Mouse (Mus musculus) intestine, embryonic 14.5 days (tissue): ENCODE measurements around the gene E2f6. TPM values are rescaled to one million over a fixed set of nuclear protein-coding genes. Genes with fewer than 3 reads are reported as not detected.
A peak's percentile ranks its signal among the peaks of the same experiment; 100 is the strongest.

Source experiments
- ATAC-seq: fragments of 200-750 bp; cut with Nextera tagmentation; replicated peaks from 2 replicates; pipeline ENCODE4 v1.8.0; 2017; ENCODE audit warnings: low read depth, moderate number of reproducible peaks, moderate TSS enrichment, moderate library complexity; ENCODE audit not compliant: low FRiP score, low TSS enrichment
- DNase-seq: peaks from one replicate; pipeline ENCODE4 v3.0.0-alpha.2; 2018; ENCODE audit warnings: low spot score
- H3K27ac ChIP-seq: fragments of 300-500 bp; sonication (generic); 2 replicates; pipeline ENCODE4 v1.5.1; 2014; ENCODE audit warnings: low read depth, mild to moderate bottlenecking, control low read depth
- H3K27me3 ChIP-seq: fragments of 300-500 bp; sonication (generic); replicated peaks from 2 replicates; pipeline ENCODE4 v1.6.1; 2014; ENCODE audit warnings: low read length, control low read depth; ENCODE audit not compliant: control insufficient read depth, insufficient read depth
- H3K36me3 ChIP-seq: fragments of 300-500 bp; sonication (generic); 2 replicates; pipeline ENCODE4 v1.6.1; 2014; ENCODE audit warnings: low read length, control low read depth; ENCODE audit not compliant: control insufficient read depth, insufficient read depth
- H3K4me1 ChIP-seq: fragments of 300-500 bp; sonication (generic); replicated peaks from 2 replicates; pipeline ENCODE4 v1.6.1; 2014; ENCODE audit warnings: low read length, control low read depth, mixed read lengths; ENCODE audit not compliant: control insufficient read depth, insufficient read depth
- H3K4me2 ChIP-seq: fragments of 300-500 bp; sonication (generic); 2 replicates; pipeline ENCODE4 v1.6.1; 2014; ENCODE audit warnings: low read length
- H3K4me3 ChIP-seq: fragments of 300-500 bp; sonication (generic); 2 replicates; pipeline ENCODE4 v1.5.1; 2014; ENCODE audit warnings: low read depth, low read length, control low read depth, mixed read lengths
- H3K9ac ChIP-seq: fragments of 300-500 bp; sonication (generic); 2 replicates; pipeline ENCODE4 v1.6.1; 2014; ENCODE audit warnings: mild to moderate bottlenecking, low read length
- H3K9me3 ChIP-seq: fragments of 300-500 bp; sonication (generic); 2 replicates; pipeline ENCODE4 v1.6.1; 2016; ENCODE audit warnings: low read length, control low read depth; ENCODE audit not compliant: control insufficient read depth
- WGBS: fragments of 180-500 bp; shearing (Covaris S2); extraction: QIAGEN DNeasy Blood & Tissue Kit; methylation state at CpG from one replicate; pipeline ENCODE4 v1.1.7; 2014; 5-methylcytosine and 5-hydroxymethylcytosine counted together
- polyA plus RNA-seq: library from polyadenylated mRNA; unstranded; fragments of >200 nt; fragmentation: Nextera tagmentation; extraction: Ambion mirVana; gene quantifications from 2 replicates; pipeline ENCODE4 v1.2.1, GENCODE M21; 2014

The E2f6 gene
- 50.8 and 52.6 TPM in 2 replicates for polyA plus RNA-seq

- H3K9ac ChIP-seq = peak within 1 kb of the TSS; percentile 84
- peaks cover 7% of the 10 kb centered on the region for H3K4me1 ChIP-seq
- WGBS = 5% methylated on average over 77 of the region's 81 CpGs
- peak; percentile 90 for ATAC-seq
- peak; percentile 90 for DNase-seq
- H3K36me3 ChIP-seq = peaks cover 12% of the 10 kb centered on the region
- no peaks in the 10 kb centered on the region for H3K9me3 ChIP-seq
- H3K27me3 ChIP-seq = peaks cover 15% of the 10 kb centered on the region
- H3K4me3 ChIP-seq = peak within 1 kb of the TSS; percentile 77
- peak within 1 kb of the TSS; percentile 84 for H3K4me2 ChIP-seq
- H3K27ac ChIP-seq = 0 out of 2 replicates have a peak within 1 kb of the TSS, but pooled peaks have one; percentile 62
Observed at GRCm38 (mm10) chr12:16810525-16811431, at the start of gene E2f6. Gene E2f6 (plus strand): TSS chr12:16810963.

GRCm38 (mm10) chr12:16761461-16761860 is 49.3 kb upstream of the E2f6 start:
- WGBS = 97% methylated on average over 3 of the region's 3 CpGs
- Histone ChIP-seq H3K4me2 (no peak overlapping the region), H3K9ac (no peak overlapping the region), H3K27me3 (no peaks in the 10 kb centered on the region), H3K4me1 (no peaks in the 10 kb centered on the region), H3K4me3 (no peak overlapping the region), H3K27ac (no peak overlapping the region), H3K36me3 (no peaks in the 10 kb centered on the region), H3K9me3 (no peaks in the 10 kb centered on the region)
- ATAC-seq (no peak), DNase-seq (no peak)

- no peak overlapping the region for H3K9ac ChIP-seq
- no peak overlapping the region for H3K27ac ChIP-seq
- DNase-seq = no peak
- no peak overlapping the region for H3K4me3 ChIP-seq
- WGBS = 69% methylated on average over 4 of the region's 4 CpGs
- H3K4me1 ChIP-seq = no peaks in the 10 kb centered on the region
- ATAC-seq = 0 out of 2 replicates have a peak, but pooled peaks have one; percentile 19
- H3K4me2 ChIP-seq = no peak overlapping the region
- no peaks in the 10 kb centered on the region for H3K36me3 ChIP-seq
- no peaks in the 10 kb centered on the region for H3K9me3 ChIP-seq
- H3K27me3 ChIP-seq = no peaks in the 10 kb centered on the region
Observed at GRCm38 (mm10) chr12:16763649-16764422, 46.9 kb upstream of the E2f6 start.

DNA sequence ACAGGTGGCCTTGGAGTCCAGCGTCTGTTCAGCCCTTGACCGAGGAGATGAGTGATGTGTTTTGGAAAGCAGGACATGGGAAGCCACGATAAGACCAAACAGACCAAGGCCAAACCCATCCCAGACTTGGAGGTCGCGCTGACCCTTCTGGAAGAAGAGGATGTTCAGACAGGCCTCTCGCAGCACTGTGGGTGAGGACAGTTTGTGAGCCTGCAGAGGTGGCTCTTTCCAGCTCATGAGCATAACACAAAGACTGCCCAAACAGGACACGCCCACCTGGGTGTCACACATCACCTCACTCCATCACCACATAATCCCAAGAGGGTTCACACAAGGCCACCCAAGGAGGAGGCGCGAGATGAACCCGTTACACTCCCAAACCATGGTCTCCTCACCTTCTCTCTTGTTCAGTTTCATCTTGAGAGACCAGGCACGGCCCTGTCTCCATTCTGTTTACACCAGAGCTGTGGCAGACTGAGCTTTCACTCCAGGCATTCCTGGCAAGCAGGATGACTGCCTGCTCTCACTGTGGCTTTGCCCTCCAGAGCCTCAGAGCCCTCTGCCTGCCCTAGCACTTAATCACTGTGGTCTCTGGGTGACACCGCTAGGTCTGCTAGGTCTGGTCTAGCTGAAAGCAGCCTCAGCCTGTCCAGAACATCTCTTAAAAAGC is 45.9 kb upstream of the E2f6 start:
- 63% methylated on average over 12 of the region's 12 CpGs for WGBS
- H3K4me3 ChIP-seq = no peak overlapping the region
- no peaks in the 10 kb centered on the region for H3K36me3 ChIP-seq
- no peaks in the 10 kb centered on the region for H3K9me3 ChIP-seq
- H3K27me3 ChIP-seq = no peaks in the 10 kb centered on the region
- DNase-seq (no peak), ATAC-seq (no peak)
- no peak overlapping the region for H3K27ac ChIP-seq
- no peak overlapping the region for H3K9ac ChIP-seq
- no peaks in the 10 kb centered on the region for H3K4me1 ChIP-seq
- no peak overlapping the region for H3K4me2 ChIP-seq

GRCm38 (mm10) chr12:16768251-16768650 is 42.5 kb upstream of the E2f6 start:
- ATAC-seq (no peak), DNase-seq (no peak)
- Histone ChIP-seq H3K9ac (no peak overlapping the region), H3K27me3 (no peaks in the 10 kb centered on the region), H3K36me3 (no peaks in the 10 kb centered on the region), H3K4me3 (no peak overlapping the region), H3K27ac (no peak overlapping the region), H3K9me3 (no peaks in the 10 kb centered on the region), H3K4me1 (no peaks in the 10 kb centered on the region), H3K4me2 (no peak overlapping the region)
- WGBS = 32% methylated on average over 3 of the region's 3 CpGs

DNA sequence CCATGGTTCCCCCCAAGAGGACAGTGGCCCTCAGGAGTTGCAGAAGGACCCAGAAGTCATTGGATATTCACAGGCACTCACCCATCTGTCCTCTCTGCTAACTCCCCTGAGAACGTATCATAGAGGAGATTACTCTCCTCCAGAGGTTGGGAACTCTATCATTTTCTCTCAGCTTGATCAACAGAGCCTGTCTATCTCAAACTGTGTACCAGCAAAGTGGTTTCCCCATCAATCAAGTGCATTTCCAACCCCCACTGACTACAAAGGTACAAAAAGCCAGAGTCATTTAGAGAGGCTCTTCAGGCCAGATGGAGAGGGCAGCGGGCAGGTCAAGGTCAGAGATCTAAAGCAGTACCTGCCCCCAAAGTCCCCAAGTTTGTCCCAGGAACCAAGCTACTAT is 42.1 kb upstream of the E2f6 start:
- WGBS = 63% methylated on average over 2 of the region's 2 CpGs

GRCm38 (mm10) chr12:16769601-16770165 is 41.1 kb upstream of the E2f6 start:
- DNase-seq (no peak), ATAC-seq (no peak)
- no peak overlapping the region for H3K4me3 ChIP-seq
- no peaks in the 10 kb centered on the region for H3K36me3 ChIP-seq
- no peak overlapping the region for H3K27ac ChIP-seq
- no peak overlapping the region for H3K4me2 ChIP-seq
- WGBS = 88% methylated on average over 6 of the region's 6 CpGs
- H3K27me3 ChIP-seq = no peaks in the 10 kb centered on the region
- H3K9ac ChIP-seq = no peak overlapping the region
- H3K9me3 ChIP-seq = no peaks in the 10 kb centered on the region
- H3K4me1 ChIP-seq = no peaks in the 10 kb centered on the region

More for the DNA sequence above, 42.1 kb upstream of the E2f6 start:
- DNase-seq (no peak), ATAC-seq (no peak)
- Histone ChIP-seq H3K4me2 (no peak overlapping the region), H3K9me3 (no peaks in the 10 kb centered on the region), H3K27me3 (no peaks in the 10 kb centered on the region), H3K9ac (no peak overlapping the region), H3K36me3 (no peaks in the 10 kb centered on the region), H3K4me3 (no peak overlapping the region), H3K27ac (no peak overlapping the region), H3K4me1 (no peaks in the 10 kb centered on the region)

- H3K27me3 ChIP-seq = no peaks in the 10 kb centered on the region
- 90% methylated on average over 4 of the region's 4 CpGs for WGBS
- no peak overlapping the region for H3K4me3 ChIP-seq
- DNase-seq (no peak), ATAC-seq (no peak)
- H3K27ac ChIP-seq = no peak overlapping the region
- H3K4me2 ChIP-seq = no peak overlapping the region
- H3K4me1 ChIP-seq = no peaks in the 10 kb centered on the region
- no peaks in the 10 kb centered on the region for H3K9me3 ChIP-seq
- H3K9ac ChIP-seq = no peak overlapping the region
- H3K36me3 ChIP-seq = no peaks in the 10 kb centered on the region
Observed at GRCm38 (mm10) chr12:16774605-16775004, 36.2 kb upstream of the E2f6 start.
